Mouse (Mus musculus): ENCODE measurements around the gene Isca1.

- TF ChIP-seq CTCF (IDR thresholded peaks at IDR 0.05; ENCODE audit: insufficient read depth, low read depth, low read length) (no peak), POLR2A (IDR thresholded peaks at IDR 0.05; ENCODE audit: insufficient read depth, low read depth, low read length) (no peak)
Measured at GRCm38 (mm10) chr13:59798306-59798705, 28.7 kb upstream of the Isca1 start.

Data from olfactory bulb, adult 2 months (tissue).